Mouse (Mus musculus) neutrophil, adult 83 days (primary cell): ENCODE measurements around the gene Padi4. TPM values are rescaled to one million over a fixed set of nuclear protein-coding genes. Genes with fewer than 3 reads are reported as not detected.

ENCODE experiments used
- total RNA-seq, 2 experiments: library from RNA; stranded (reverse); gene quantifications; one replicate each; pipeline ENCODE4 v1.2.4; 2023

The Padi4 gene
- total RNA-seq: 100 to 1,000 TPM; 432 to 468 TPM

GRCm38 (mm10) chr4:140774025-140774800 lies at the start of gene Padi4:
Gene Padi4, minus strand, starts transcription at chr4:140774236.

GRCm38 (mm10) chr4:140810458-140811260 lies 36.6 kb upstream of the Padi4 start, which contains the start of gene Padi3:
Gene Padi3, minus strand, starts transcription at chr4:140810648.

GRCm38 (mm10) chr4:140742543-140742942 lies 31.5 kb downstream of the Padi4 start, which contains the start of gene Padi6:
Gene Padi6, minus strand, starts transcription at chr4:140742643.

GRCm38 (mm10) chr4:140700269-140701018 lies 73.6 kb downstream of the Padi4 start, which contains the start of gene Rcc2:
Gene Rcc2, plus strand, starts transcription at chr4:140700541.

Other genes starting within 250 kb of the Padi4 start
- 10 to 100 TPM; 39.5 to 51.8 TPM for gene Arhgef10l, start 108.2 kb downstream of the Padi4 start, total RNA-seq
- 10 to 100 TPM; 81.2 to 86.4 TPM for gene Rcc2, start 73.7 kb downstream of the Padi4 start, total RNA-seq
- under 1 TPM in 1 of 2 experiments, not detected in 1; 0.18 TPM for gene Padi6, start 31.6 kb downstream of the Padi4 start, total RNA-seq
- gene Padi3, start 36.4 kb upstream of the Padi4 start, total RNA-seq: under 1 TPM; 0.57 to 0.68 TPM
- gene Padi1, start 71.5 kb upstream of the Padi4 start, total RNA-seq: not detected
- 10 to 100 TPM; 36.6 to 40.3 TPM for gene Padi2, start 132.1 kb upstream of the Padi4 start, total RNA-seq
- gene Sdhb, start 187.0 kb upstream of the Padi4 start, total RNA-seq: 10 to 100 TPM; 85.3 to 91.5 TPM
- 10 to 100 TPM; 46.0 to 47.3 TPM for gene Atp13a2, start 212.6 kb upstream of the Padi4 start, total RNA-seq
- gene Mfap2, start 236.2 kb upstream of the Padi4 start, total RNA-seq: not detected